Mouse (Mus musculus): ENCODE data around the gene Taf4.

GRCm38 (mm10) chr2:179872724-179873123 is 103.7 kb downstream of the Taf4 start:
- TF ChIP-seq CTCF (conservative IDR thresholded peaks at IDR 0.05; ENCODE audit: low read length): 0 out of 2 replicates have a peak, but pooled peaks have one; percentile 25
- TF ChIP-seq POU5F1 (IDR thresholded peaks at IDR 0.05; ENCODE audit: borderline replicate concordance, low read length): no peak
- TF ChIP-seq NANOG (IDR thresholded peaks at IDR 0.05; ENCODE audit: borderline replicate concordance, low read length): no peak
